Mouse (Mus musculus): ENCODE results near the gene Tm6sf2.

- TF ChIP-seq CTCF (IDR thresholded peaks at IDR 0.05; ENCODE audit: borderline replicate concordance, control insufficient read depth, extremely low read depth, insufficient read depth, low read length, poor library complexity): no peak
- TF ChIP-seq POLR2A (IDR thresholded peaks at IDR 0.05; ENCODE audit: control insufficient read depth, extremely low read depth, insufficient read depth, low read length, poor library complexity): no peak
These were observed 396 bp downstream of the Tm6sf2 start for GRCm38 (mm10) chr8:70073120-70073519.
